Mouse (Mus musculus) small intestine, adult 2 months (tissue): ENCODE measurements at regions not wholly inside any gene's neighbourhood (a gene's known extent, or its start where the extent isn't known, plus 50 kb on each side); places are given as distances from the start of the nearest gene placed in this dataset.

Source experiments
- CTCF ChIP-seq: fragments of 200-500 bp; IDR thresholded peaks from 2 replicates; pipeline ENCODE4 v1.5.1; 2012; ENCODE audit warnings: low read depth, mild to moderate bottlenecking, control low read depth, inconsistent platforms, low read length, moderate library complexity, mixed read lengths; ENCODE audit not compliant: insufficient replicate concordance, insufficient read length; ENCODE audit errors: extremely low read depth
- POLR2A ChIP-seq: fragments of 200-500 bp; IDR thresholded peaks from 2 replicates; pipeline ENCODE4 v1.6.1; 2012; ENCODE audit warnings: low read depth, mild to moderate bottlenecking, control low read depth, inconsistent platforms, low read length, moderate library complexity

- TF ChIP-seq POLR2A (no peak), CTCF (no peak)
Measured at GRCm38 (mm10) chr8:113259477-113259876, 375.9 kb upstream of the Mon1b start.
